Mouse (Mus musculus) Patski (cell line): Measurements from ENCODE around the gene Ccne1. TPM values are rescaled to one million over a fixed set of nuclear protein-coding genes. Genes with fewer than 3 reads are reported as not detected.
A peak's percentile ranks its signal among the peaks of the same experiment; 100 is the strongest.

Experiments
- ATAC-seq: fragments of 100-300 bp; one replicate; pipeline ENCODE4 v1.8.0; 2021
- CTCF ChIA-PET: fragments of 350-600 bp; sonication (Branson Sonifier 250); formaldehyde crosslinking; loops from one replicate; lab custom pipeline; 2022; ENCODE audit warnings: inconsistent platforms; lab: Charles Lee
- POLR2A ChIA-PET: fragments of 350-600 bp; sonication (Branson Sonifier 250); formaldehyde crosslinking; loops from one replicate; lab custom pipeline; 2022; ENCODE audit warnings: antibody characterized with exemption, inconsistent platforms; lab: Charles Lee
- DNase-seq: peaks from one replicate; pipeline ENCODE4 v3.0.0-alpha.2; 2011; ENCODE audit warnings: low read depth, low spot score
- H3K27me3 ChIP-seq: fragments of 371-371 bp; one replicate; pipeline ENCODE4 v1.5.1; 2021
- CTCF ChIP-seq: fragments of 100-300 bp; IDR thresholded peaks from one replicate; pipeline ENCODE4 v1.5.1; 2021
- in situ Hi-C: fragments of 300-500 bp; cut with MboI; formaldehyde crosslinking; loops from 3 replicates; pipeline ENCODE4 v1.11.1; 2018; ENCODE audit warnings: low pct_unique_long_range_greater_than_20kb, mixed read lengths
- polyA plus RNA-seq: library from polyadenylated mRNA; unstranded; gene quantifications from one replicate; pipeline ENCODE4 v1.2.3, GENCODE M21; 2021

Gene Ccne1
- polyA plus RNA-seq, 1 experiment from 2014 or later: 17.9 TPM

- ChIA-PET POLR2A (interaction anchor here (1.1 kb wide), 1 partner anchor 23 kb away, joined by 5 read pairs; the partner anchor contains the start of gene Ccne1), CTCF (interaction anchor here (0.8 to 2.1 kb wide), 3 partner anchors 17 to 46 kb away, joined by 3 to 5 read pairs (median 4); no protein-coding TSS in a partner anchor)
- in situ Hi-C loops: loop anchor here (10.0 kb wide), 1 partner anchor 180 kb away; no protein-coding TSS in a partner anchor
- DNase-seq (peak; percentile 96), ATAC-seq (peak; percentile 96)
- TF ChIP-seq CTCF: no peak
- H3K27me3 ChIP-seq: no peaks in the 10 kb centered on the region
Observed at GRCm38 (mm10) chr7:38084778-38085572, 22.4 kb downstream of the Ccne1 start.

- CTCF ChIA-PET: interaction anchor here (0.8 kb wide), 1 partner anchor 21 kb away, joined by 3 read pairs; no protein-coding TSS in a partner anchor
- in situ Hi-C loops: loop anchor here (10.0 kb wide), 1 partner anchor 182 kb away; no protein-coding TSS in a partner anchor
- POLR2A ChIA-PET: no interaction called here
Observed at GRCm38 (mm10) chr7:38082971-38083370, 24.4 kb downstream of the Ccne1 start.

GRCm38 (mm10) chr7:38077189-38077588 lies 30.1 kb downstream of the Ccne1 start:
- no peak for TF ChIP-seq CTCF
- peak; percentile 73 for DNase-seq
- peak; percentile 94 for ATAC-seq
- H3K27me3 ChIP-seq: no peaks in the 10 kb centered on the region
- in situ Hi-C loops: no loop called here
- POLR2A ChIA-PET: no interaction called here
- CTCF ChIA-PET: interaction anchor here (2.4 kb wide), 1 partner anchor 16 kb away, joined by 5 read pairs; no protein-coding TSS in a partner anchor

More at GRCm38 (mm10) chr7:38082971-38083370, 24.4 kb downstream of the Ccne1 start:
- H3K27me3 ChIP-seq: no peaks in the 10 kb centered on the region
- no peak for ATAC-seq
- TF ChIP-seq CTCF: no peak
- no peak for DNase-seq

GRCm38 (mm10) chr7:38075487-38075886 lies 31.8 kb downstream of the Ccne1 start:
- in situ Hi-C loops: no loop called here
- H3K27me3 ChIP-seq: no peaks in the 10 kb centered on the region
- TF ChIP-seq CTCF: no peak
- no peak for DNase-seq
- ChIA-PET CTCF (interaction anchor here (1.1 to 2.4 kb wide), 4 partner anchors 12 to 155 kb away, joined by 3 to 5 read pairs (median 3); no protein-coding TSS in a partner anchor), POLR2A (no interaction called here)
- ATAC-seq: no peak

- ChIA-PET CTCF (interaction anchor here (1.1 to 2.4 kb wide), 5 partner anchors 11 to 156 kb away, joined by 3 to 5 read pairs (median 3); no protein-coding TSS in a partner anchor), POLR2A (interaction anchor here (0.6 kb wide), 1 partner anchor 18 kb away, joined by 4 read pairs; no protein-coding TSS in a partner anchor)
- TF ChIP-seq CTCF: no peak
- no peak for DNase-seq
- no peak for ATAC-seq
- no peaks in the 10 kb centered on the region for H3K27me3 ChIP-seq
- in situ Hi-C loops: no loop called here
Observed at GRCm38 (mm10) chr7:38074920-38075319, 32.4 kb downstream of the Ccne1 start.

- in situ Hi-C loops: no loop called here
- TF ChIP-seq CTCF: no peak
- no peak for ATAC-seq
- POLR2A ChIA-PET: interaction anchor here (0.6 kb wide), 1 partner anchor 17 kb away, joined by 4 read pairs; no protein-coding TSS in a partner anchor
- DNase-seq: no peak
- CTCF ChIA-PET: interaction anchor here (1.1 to 2.0 kb wide), 5 partner anchors 12 to 81 kb away, joined by 3 to 11 read pairs (median 3); no protein-coding TSS in a partner anchor
- no peaks in the 10 kb centered on the region for H3K27me3 ChIP-seq
Observed at GRCm38 (mm10) chr7:38074514-38074913, 32.8 kb downstream of the Ccne1 start.

GRCm38 (mm10) chr7:38073782-38074181 lies 33.6 kb downstream of the Ccne1 start:
- no peak for ATAC-seq
- no peaks in the 10 kb centered on the region for H3K27me3 ChIP-seq
- CTCF ChIA-PET: interaction anchor here (1.1 to 2.0 kb wide), 7 partner anchors 12 to 81 kb away, joined by 3 to 11 read pairs (median 3); no protein-coding TSS in a partner anchor
- no peak for DNase-seq
- peak; percentile 80 for TF ChIP-seq CTCF
- POLR2A ChIA-PET: no interaction called here
- in situ Hi-C loops: no loop called here

GRCm38 (mm10) chr7:38071065-38071464 lies 36.3 kb downstream of the Ccne1 start:
- no peaks in the 10 kb centered on the region for H3K27me3 ChIP-seq
- in situ Hi-C loops: no loop called here
- DNase-seq (no peak), ATAC-seq (no peak)
- ChIA-PET CTCF (interaction anchor here (0.6 kb wide), 1 partner anchor 10 kb away, joined by 4 read pairs; no protein-coding TSS in a partner anchor), POLR2A (no interaction called here)
- TF ChIP-seq CTCF: no peak

GRCm38 (mm10) chr7:38070663-38071062 lies 36.7 kb downstream of the Ccne1 start:
- in situ Hi-C loops: no loop called here
- DNase-seq (no peak), ATAC-seq (no peak)
- POLR2A ChIA-PET: no interaction called here
- TF ChIP-seq CTCF: no peak
- CTCF ChIA-PET: interaction anchor here (0.6 kb wide), 1 partner anchor 9 kb away, joined by 4 read pairs; no protein-coding TSS in a partner anchor
- no peaks in the 10 kb centered on the region for H3K27me3 ChIP-seq

- no peak for TF ChIP-seq CTCF
- ATAC-seq (no peak), DNase-seq (no peak)
- in situ Hi-C loops: loop anchor here (10.0 kb wide), 1 partner anchor 700 kb away; no protein-coding TSS in a partner anchor
- no peaks in the 10 kb centered on the region for H3K27me3 ChIP-seq
- ChIA-PET CTCF (interaction anchor here (1.5 kb wide), 1 partner anchor 11 kb away, joined by 3 read pairs; no protein-coding TSS in a partner anchor), POLR2A (no interaction called here)
Observed at GRCm38 (mm10) chr7:38064431-38064830, 42.9 kb downstream of the Ccne1 start.
